Mouse (Mus musculus) thymus, postnatal 14 days (tissue): ENCODE measurements around the gene Olfr1026.

Experiments used
- DNase-seq: peaks from one replicate; pipeline ENCODE4 v3.0.0; 2021

The Olfr1026 gene

GRCm38 (mm10) chr2:85921258-85921657 is at the start of gene Olfr1026:
TSS of gene Olfr1026 (plus strand) at chr2:85921558.
- DNase-seq = no peak

- DNase-seq = no peak
Measured at GRCm38 (mm10) chr2:85885340-85885739, 36.0 kb upstream of the Olfr1026 start, which contains the start of gene Olfr1023. TSS of gene Olfr1023 (plus strand) at chr2:85885640.

GRCm38 (mm10) chr2:85904952-85905351 is 16.4 kb upstream of the Olfr1026 start, which contains the start of gene Olfr1024:
TSS of gene Olfr1024 (minus strand) at chr2:85905052.
- DNase-seq = no peak

GRCm38 (mm10) chr2:85913197-85913596 is 8.2 kb upstream of the Olfr1026 start:
- DNase-seq = no peak

GRCm38 (mm10) chr2:85914893-85915292 is 6.5 kb upstream of the Olfr1026 start, which contains the start of gene Olfr1025-ps1:
TSS of gene Olfr1025-ps1 (plus strand) at chr2:85915193.
- DNase-seq = no peak

GRCm38 (mm10) chr2:85950137-85950536 is 28.8 kb downstream of the Olfr1026 start, which contains the start of gene Olfr1028:
TSS of gene Olfr1028 (plus strand) at chr2:85950437.
- no peak for DNase-seq

- no peak for DNase-seq
Measured at GRCm38 (mm10) chr2:85973595-85973994, 52.2 kb downstream of the Olfr1026 start, which contains the start of gene Olfr1029. TSS of gene Olfr1029 (plus strand) at chr2:85973895.
